Mouse (Mus musculus) cerebellum, adult 2 months (tissue): ENCODE data around the gene Mapk3.

Experiments
- CTCF ChIP-seq: fragments of 200-500 bp; IDR thresholded peaks from 2 replicates; pipeline ENCODE4 v1.5.1; 2011; ENCODE audit warnings: low read depth, mild to moderate bottlenecking, control low read depth, low read length, moderate library complexity, borderline replicate concordance; ENCODE audit not compliant: insufficient read depth
- POLR2A ChIP-seq: fragments of 200-500 bp; IDR thresholded peaks from 2 replicates; pipeline ENCODE4 v1.6.1; 2011; ENCODE audit warnings: low read length, control low read depth, borderline replicate concordance; ENCODE audit not compliant: insufficient read depth

DNA sequence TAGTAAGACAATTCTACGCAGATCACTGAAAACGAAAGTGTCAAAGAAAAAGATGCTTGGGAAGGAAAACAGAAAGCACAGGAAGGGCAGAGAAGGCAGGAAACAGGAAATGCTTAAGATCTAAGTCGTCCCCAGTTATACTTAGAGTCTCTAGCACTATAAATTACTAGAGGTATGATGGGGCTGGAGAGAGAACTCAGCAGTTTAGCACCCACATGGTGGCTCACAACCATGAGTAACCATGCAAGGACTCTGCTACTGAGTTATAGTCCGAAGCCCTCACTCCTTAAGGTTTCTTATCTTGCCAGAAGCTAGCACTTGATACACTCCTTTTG is 34.8 kb downstream of the Mapk3 start:
- TF ChIP-seq CTCF (no peak), POLR2A (no peak)
